Mouse (Mus musculus): ENCODE data around the gene Irf4.

Irf4 gene

GRCm38 (mm10) chr13:30760374-30761090, 11.5 kb downstream of the Irf4 start:
- in situ Hi-C loops (cut with MboI; ENCODE audit: low sequenced_read_pairs) = no loop called here

- in situ Hi-C loops (cut with MboI; ENCODE audit: low sequenced_read_pairs) = no loop called here
These were observed 12.2 kb downstream of the Irf4 start for GRCm38 (mm10) chr13:30761151-30761631.

- in situ Hi-C loops (cut with MboI; ENCODE audit: low sequenced_read_pairs) = no loop called here
These were observed 13.2 kb downstream of the Irf4 start for GRCm38 (mm10) chr13:30762224-30762623.

- in situ Hi-C loops (cut with MboI; ENCODE audit: low sequenced_read_pairs) = no loop called here
These were observed 15.2 kb downstream of the Irf4 start for GRCm38 (mm10) chr13:30764014-30764740.

- in situ Hi-C loops (cut with MboI; ENCODE audit: low sequenced_read_pairs) = no loop called here
These were observed 16.9 kb downstream of the Irf4 start for GRCm38 (mm10) chr13:30765906-30766305.

GRCm38 (mm10) chr13:30766636-30767476, 17.8 kb downstream of the Irf4 start:
- in situ Hi-C loops (cut with MboI; ENCODE audit: low sequenced_read_pairs) = no loop called here

- in situ Hi-C loops (cut with MboI; ENCODE audit: low sequenced_read_pairs) = no loop called here
These were observed 18.6 kb downstream of the Irf4 start for GRCm38 (mm10) chr13:30767477-30768127.

- in situ Hi-C loops (cut with MboI; ENCODE audit: low sequenced_read_pairs) = no loop called here
These were observed 27.0 kb downstream of the Irf4 start for GRCm38 (mm10) chr13:30776021-30776420.

- in situ Hi-C loops (cut with MboI; ENCODE audit: low sequenced_read_pairs) = no loop called here
These were observed 28.7 kb downstream of the Irf4 start for GRCm38 (mm10) chr13:30777678-30778179.

GRCm38 (mm10) chr13:30781905-30782304, 32.9 kb downstream of the Irf4 start:
- in situ Hi-C loops (cut with MboI; ENCODE audit: low sequenced_read_pairs) = no loop called here

- in situ Hi-C loops (cut with MboI; ENCODE audit: low sequenced_read_pairs) = no loop called here
These were observed 33.4 kb downstream of the Irf4 start for GRCm38 (mm10) chr13:30782419-30782818.

GRCm38 (mm10) chr13:30785423-30786040, 36.5 kb downstream of the Irf4 start:
- in situ Hi-C loops (cut with MboI; ENCODE audit: low sequenced_read_pairs) = no loop called here

GRCm38 (mm10) chr13:30786235-30787035, 37.4 kb downstream of the Irf4 start:
- in situ Hi-C loops (cut with MboI; ENCODE audit: low sequenced_read_pairs) = no loop called here

GRCm38 (mm10) chr13:30787036-30787320, 38.0 kb downstream of the Irf4 start:
- in situ Hi-C loops (cut with MboI; ENCODE audit: low sequenced_read_pairs) = no loop called here

- in situ Hi-C loops (cut with MboI; ENCODE audit: low sequenced_read_pairs) = no loop called here
These were observed 38.5 kb downstream of the Irf4 start for GRCm38 (mm10) chr13:30787556-30787955.

GRCm38 (mm10) chr13:30787960-30788359, 38.9 kb downstream of the Irf4 start:
- in situ Hi-C loops (cut with MboI; ENCODE audit: low sequenced_read_pairs) = no loop called here

GRCm38 (mm10) chr13:30788421-30788820, 39.4 kb downstream of the Irf4 start:
- in situ Hi-C loops (cut with MboI; ENCODE audit: low sequenced_read_pairs) = no loop called here

- in situ Hi-C loops (cut with MboI; ENCODE audit: low sequenced_read_pairs) = no loop called here
These were observed 41.0 kb downstream of the Irf4 start for GRCm38 (mm10) chr13:30790016-30790415.

- in situ Hi-C loops (cut with MboI; ENCODE audit: low sequenced_read_pairs) = no loop called here
These were observed 43.3 kb downstream of the Irf4 start for GRCm38 (mm10) chr13:30792308-30792707.

- in situ Hi-C loops (cut with MboI; ENCODE audit: low sequenced_read_pairs) = no loop called here
These were observed 43.7 kb downstream of the Irf4 start for GRCm38 (mm10) chr13:30792741-30793140.
